Mouse (Mus musculus): ENCODE measurements around the gene Trnau1ap.
A peak's percentile ranks its signal among the peaks of the same experiment; 100 is the strongest.

GRCm38 (mm10) chr4:132353481-132353885, 24.1 kb upstream of the Trnau1ap start, which contains the start of gene Rcc1:
- peak; percentile 95 for TF ChIP-seq POLR2A (IDR thresholded peaks at IDR 0.05; ENCODE audit: borderline replicate concordance, insufficient read depth, low read length)
- TF ChIP-seq CTCF (IDR thresholded peaks at IDR 0.05; ENCODE audit: borderline replicate concordance, insufficient read depth, low read depth, low read length): no peak

Measured in cerebellum, adult 2 months (tissue).